Mouse (Mus musculus) brown adipose tissue, adult 24 weeks (tissue): ENCODE data around the gene Ubap1. TPM values are rescaled to one million over a fixed set of nuclear protein-coding genes. Genes with fewer than 3 reads are reported as not detected.

Source experiments
- H3K27ac ChIP-seq: fragments of 200-500 bp; replicated peaks from 2 replicates; pipeline ENCODE4 v1.5.1; 2012; ENCODE audit warnings: low read depth, mild to moderate bottlenecking, low read length
- H3K4me1 ChIP-seq: fragments of 200-500 bp; 2 replicates; pipeline ENCODE4 v1.6.1; 2012; ENCODE audit warnings: low read length, mixed read lengths; ENCODE audit not compliant: control insufficient read depth, insufficient read depth, insufficient read length
- H3K4me3 ChIP-seq: fragments of 200-500 bp; 2 replicates; pipeline ENCODE4 v1.5.1; 2012; ENCODE audit warnings: low read depth, mild to moderate bottlenecking, low read length, moderate library complexity; ENCODE audit not compliant: insufficient read depth
- polyA plus RNA-seq: library from polyadenylated mRNA; stranded (reverse); fragments of >200 nt; gene quantifications from 2 replicates; pipeline ENCODE4 v1.2.4, GENCODE M21; 2012; ENCODE audit not compliant: missing spikeins, insufficient read depth, insufficient read length

Ubap1 gene
- polyA plus RNA-seq, 1 experiment, result 52.4 TPM

GRCm38 (mm10) chr4:41336546-41336945 lies 12.2 kb upstream of the Ubap1 start:
- H3K27ac ChIP-seq, result no peak overlapping the region
- no peak overlapping the region for H3K4me3 ChIP-seq
- H3K4me1 ChIP-seq, result no peaks in the 10 kb centered on the region

GRCm38 (mm10) chr4:41340912-41341550 lies 7.8 kb upstream of the Ubap1 start:
- Histone ChIP-seq H3K27ac (no peak overlapping the region), H3K4me3 (no peak overlapping the region), H3K4me1 (no peaks in the 10 kb centered on the region)

GRCm38 (mm10) chr4:41346011-41346410 lies 2.8 kb upstream of the Ubap1 start:
- Histone ChIP-seq H3K4me3 (no peak overlapping the region), H3K4me1 (peaks cover 3% of the 10 kb centered on the region; the same call in 1 of the 2 replicates), H3K27ac (peak overlapping the region; percentile 78)

GRCm38 (mm10) chr4:41347839-41348238 lies 957 bp upstream of the Ubap1 start:
- H3K4me3 ChIP-seq, result peak overlapping the region; percentile 31

GRCm38 (mm10) chr4:41349199-41349591 lies 399 bp downstream of the Ubap1 start:
- peak overlapping the region; percentile 80 for H3K4me3 ChIP-seq
- peak overlapping the region; percentile 91 for H3K27ac ChIP-seq
- peaks cover 3% of the 10 kb centered on the region; the same call in 1 of the 2 replicates for H3K4me1 ChIP-seq

More at GRCm38 (mm10) chr4:41347839-41348238, 957 bp upstream of the Ubap1 start:
- Histone ChIP-seq H3K4me1 (peaks cover 3% of the 10 kb centered on the region; the same call in 1 of the 2 replicates), H3K27ac (peak overlapping the region; percentile 60)

- no peak overlapping the region for H3K27ac ChIP-seq
- no peak overlapping the region for H3K4me3 ChIP-seq
- H3K4me1 ChIP-seq, result peaks cover 3% of the 10 kb centered on the region; the same call in 1 of the 2 replicates
Measured at GRCm38 (mm10) chr4:41352758-41353157, 4.0 kb downstream of the Ubap1 start.

- Histone ChIP-seq H3K4me1 (peaks cover 6% of the 10 kb centered on the region; the same call in 1 of the 2 replicates), H3K27ac (no peak overlapping the region), H3K4me3 (no peak overlapping the region)
Measured at GRCm38 (mm10) chr4:41353265-41353664, 4.5 kb downstream of the Ubap1 start.

GRCm38 (mm10) chr4:41357154-41357553 lies 8.4 kb downstream of the Ubap1 start:
- Histone ChIP-seq H3K4me1 (peaks cover 6% of the 10 kb centered on the region; the same call in 1 of the 2 replicates), H3K27ac (no peak overlapping the region), H3K4me3 (no peak overlapping the region)

- H3K27ac ChIP-seq, result no peak overlapping the region
- H3K4me3 ChIP-seq, result no peak overlapping the region
- peaks cover 6% of the 10 kb centered on the region; the same call in 1 of the 2 replicates for H3K4me1 ChIP-seq
Measured at GRCm38 (mm10) chr4:41358669-41359068, 9.9 kb downstream of the Ubap1 start.

GRCm38 (mm10) chr4:41359358-41359757 lies 10.6 kb downstream of the Ubap1 start:
- H3K4me3 ChIP-seq, result no peak overlapping the region
- H3K4me1 ChIP-seq, result peaks cover 6% of the 10 kb centered on the region; the same call in 1 of the 2 replicates
- no peak overlapping the region for H3K27ac ChIP-seq

GRCm38 (mm10) chr4:41361059-41361458 lies 12.3 kb downstream of the Ubap1 start:
- H3K4me1 ChIP-seq, result peaks cover 6% of the 10 kb centered on the region; the same call in 1 of the 2 replicates
- no peak overlapping the region for H3K27ac ChIP-seq
- H3K4me3 ChIP-seq, result no peak overlapping the region

GRCm38 (mm10) chr4:41368198-41368597 lies 19.4 kb downstream of the Ubap1 start:
- Histone ChIP-seq H3K4me1 (no peaks in the 10 kb centered on the region), H3K4me3 (no peak overlapping the region), H3K27ac (0 out of 2 replicates have a peak overlapping the region, but pooled peaks have one; percentile 36)

- H3K27ac ChIP-seq, result no peak overlapping the region
- H3K4me1 ChIP-seq, result no peaks in the 10 kb centered on the region
- no peak overlapping the region for H3K4me3 ChIP-seq
Measured at GRCm38 (mm10) chr4:41369702-41370437, 21.1 kb downstream of the Ubap1 start.

GRCm38 (mm10) chr4:41377567-41377966 lies 28.8 kb downstream of the Ubap1 start:
- Histone ChIP-seq H3K4me1 (no peaks in the 10 kb centered on the region), H3K27ac (no peak overlapping the region), H3K4me3 (no peak overlapping the region)

GRCm38 (mm10) chr4:41381213-41381950 lies 32.6 kb downstream of the Ubap1 start:
- Histone ChIP-seq H3K4me1 (no peaks in the 10 kb centered on the region), H3K4me3 (no peak overlapping the region), H3K27ac (no peak overlapping the region)
